Mouse (Mus musculus) kidney, adult 9 months (tissue): ENCODE results near the gene Eml1.

Experiments
- DNase-seq: peaks from one replicate; pipeline ENCODE4 v3.0.0; 2022

Gene Eml1

DNA sequence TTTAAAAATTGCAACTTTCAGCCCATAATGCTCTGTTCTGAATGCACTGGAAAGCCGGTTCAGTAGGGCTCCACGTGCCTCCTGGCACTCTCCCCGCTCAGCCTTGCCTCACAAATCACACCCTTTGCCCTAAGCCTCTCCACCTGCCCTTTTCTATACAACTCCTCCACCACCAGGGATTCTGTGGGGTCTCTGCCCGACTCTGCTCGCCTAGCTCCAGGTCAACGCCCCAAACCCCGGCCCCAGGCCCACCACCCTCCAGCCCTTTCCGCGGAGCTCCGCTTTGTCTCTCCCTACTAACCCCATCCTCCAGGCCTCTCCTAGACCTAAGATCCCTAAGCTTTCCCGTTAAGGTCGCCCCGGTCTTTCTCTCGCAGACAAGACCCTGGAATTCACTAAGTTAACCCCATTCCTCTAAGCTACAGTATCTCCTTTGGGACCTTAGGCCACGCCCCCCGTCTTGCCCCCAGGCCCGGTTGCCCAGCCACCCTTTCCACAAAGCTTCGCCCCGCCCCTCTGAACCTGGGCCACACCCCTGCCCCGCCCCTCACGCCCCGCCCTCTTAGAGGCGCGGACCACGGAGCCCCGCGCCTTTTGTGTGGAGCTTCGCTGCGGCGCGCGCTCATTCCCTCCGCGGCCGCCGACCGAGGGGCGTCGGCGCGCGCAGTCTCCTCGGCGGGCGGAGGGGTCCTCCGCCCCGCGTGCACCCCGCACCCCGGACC lies 183.5 kb downstream of the Eml1 start, which contains the start of gene Evl:
Gene Evl, plus strand, starts transcription at position 601 of the 722 bp plus-strand sequence.
- DNase-seq: peak; percentile 74

GRCm38 (mm10) chr12:108554861-108555556 lies 184.3 kb downstream of the Eml1 start:
- no peak for DNase-seq

- DNase-seq: no peak
Observed at GRCm38 (mm10) chr12:108558194-108558593, 187.4 kb downstream of the Eml1 start.

GRCm38 (mm10) chr12:108563238-108563637 lies 192.5 kb downstream of the Eml1 start:
- DNase-seq: no peak

DNA sequence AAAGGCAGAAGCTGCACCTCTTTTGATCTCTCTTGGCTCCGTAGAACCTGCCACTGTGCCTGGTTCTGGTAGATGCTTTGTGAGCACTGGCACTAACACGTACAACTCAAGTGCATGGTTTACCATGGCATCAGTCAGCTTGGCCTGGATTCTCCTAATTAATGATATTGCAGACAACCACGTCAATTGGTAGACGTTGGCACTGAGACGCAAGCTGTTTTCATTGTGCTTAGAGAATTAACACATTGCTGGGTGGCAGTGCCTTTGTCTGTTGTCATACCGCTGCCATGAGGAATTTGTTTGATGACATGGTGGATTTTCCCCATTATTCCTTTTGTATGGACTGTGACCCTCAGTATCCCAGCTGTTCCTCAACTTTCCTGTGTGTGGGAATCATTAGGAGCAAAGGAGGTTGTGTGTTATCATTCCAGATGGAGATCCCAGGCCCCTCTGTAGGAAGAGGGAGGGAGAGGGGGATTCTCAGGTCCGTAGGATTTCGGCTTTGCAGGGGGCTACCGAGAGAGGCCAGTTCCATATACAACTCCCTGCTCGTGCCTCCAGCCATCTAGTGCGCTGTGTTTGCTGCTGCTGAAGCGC lies 194.3 kb downstream of the Eml1 start:
- no peak for DNase-seq

GRCm38 (mm10) chr12:108579156-108579871 lies 208.6 kb downstream of the Eml1 start:
- DNase-seq: no peak

GRCm38 (mm10) chr12:108583775-108584174 lies 213.0 kb downstream of the Eml1 start:
- no peak for DNase-seq
